Mouse (Mus musculus) midbrain, embryonic 14.5 days (tissue): ENCODE data around the gene Naf1. TPM values are rescaled to one million over a fixed set of nuclear protein-coding genes. Genes with fewer than 3 reads are reported as not detected.

Experiments
- ATAC-seq: fragments of 200-750 bp; cut with Nextera tagmentation; 2 replicates; pipeline ENCODE4 v1.8.0; 2017; ENCODE audit warnings: moderate number of reproducible peaks, moderate library complexity; ENCODE audit not compliant: low FRiP score, low TSS enrichment
- DNase-seq: peaks from one replicate; pipeline ENCODE4 v3.0.0-alpha.2; 2015
- H3K27ac ChIP-seq: fragments of 300-500 bp; sonication (generic); replicated peaks from 2 replicates; pipeline ENCODE4 v1.5.1; 2014; ENCODE audit warnings: mild to moderate bottlenecking, low read depth, low read length, moderate library complexity
- H3K27me3 ChIP-seq: fragments of 300-500 bp; sonication (generic); 2 replicates; pipeline ENCODE4 v1.6.1; 2014; ENCODE audit warnings: low read length, control low read depth, mixed read lengths; ENCODE audit not compliant: control insufficient read depth, insufficient read depth
- H3K36me3 ChIP-seq: fragments of 300-500 bp; sonication (generic); 2 replicates; pipeline ENCODE4 v1.6.1; 2014; ENCODE audit warnings: low read length, control low read depth; ENCODE audit not compliant: control insufficient read depth, insufficient read depth
- H3K4me1 ChIP-seq: fragments of 300-500 bp; sonication (generic); 2 replicates; pipeline ENCODE4 v1.6.1; 2014; ENCODE audit warnings: mild to moderate bottlenecking, antibody characterized with exemption, low read length, control low read depth; ENCODE audit not compliant: control insufficient read depth, insufficient read depth
- H3K4me2 ChIP-seq: fragments of 300-500 bp; sonication (generic); 2 replicates; pipeline ENCODE4 v1.6.1; 2014; ENCODE audit warnings: mild to moderate bottlenecking, low read length, moderate library complexity
- H3K4me3 ChIP-seq: fragments of 300-500 bp; sonication (generic); replicated peaks from 2 replicates; pipeline ENCODE4 v1.5.1; 2014; ENCODE audit warnings: low read depth, low read length
- H3K9ac ChIP-seq: fragments of 300-500 bp; sonication (generic); replicated peaks from 2 replicates; pipeline ENCODE4 v1.6.1; 2014; ENCODE audit warnings: mild to moderate bottlenecking, low read length, moderate library complexity
- H3K9me3 ChIP-seq: fragments of 300-500 bp; sonication (generic); 2 replicates; pipeline ENCODE4 v1.6.1; 2016; ENCODE audit warnings: low read length, control low read depth, mixed read lengths; ENCODE audit not compliant: control insufficient read depth
- WGBS: fragments of 180-500 bp; shearing (Covaris S2); extraction: QIAGEN DNeasy Blood & Tissue Kit; methylation state at CpG from one replicate; pipeline ENCODE4 v1.1.7; 2014; 5-methylcytosine and 5-hydroxymethylcytosine counted together
- polyA plus RNA-seq: library from polyadenylated mRNA; unstranded; fragments of >200 nt; fragmentation: Nextera tagmentation; extraction: Ambion mirVana; gene quantifications from 2 replicates; pipeline ENCODE4 v1.2.1, GENCODE M21; 2014

Gene Naf1
- 3.2 and 4.5 TPM in 2 replicates for polyA plus RNA-seq

DNA sequence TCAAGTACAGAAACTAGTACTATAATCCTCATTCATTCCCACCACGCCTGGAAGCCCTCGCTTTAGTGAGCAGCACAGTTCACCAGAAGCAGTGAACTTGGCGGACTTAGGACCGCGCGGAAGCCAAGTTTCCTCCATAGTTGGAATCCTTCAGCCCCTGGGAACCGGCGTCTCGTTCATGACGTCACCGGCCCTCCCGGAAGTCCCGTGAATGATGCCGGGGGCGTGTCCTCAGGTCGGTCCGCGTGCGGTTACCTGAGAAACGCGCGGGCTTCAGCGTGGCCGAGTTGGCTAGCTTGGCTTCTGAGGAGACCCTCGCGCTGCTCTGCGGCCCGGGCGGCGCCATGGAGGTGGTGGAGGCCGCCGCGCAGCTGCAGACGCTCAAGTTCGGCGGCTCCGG is at the start of gene Naf1:
TSS of gene Naf1 (plus strand) at position 195 of the 400 bp plus-strand sequence.
- peaks cover 19% of the 10 kb centered on the region for H3K4me1 ChIP-seq
- peak within 1 kb of the TSS; percentile 72 for H3K9ac ChIP-seq
- H3K27ac ChIP-seq = peak within 1 kb of the TSS; percentile 74
- DNase-seq = peak; percentile 99
- H3K36me3 ChIP-seq = no peaks in the 10 kb centered on the region
- no peaks in the 10 kb centered on the region for H3K27me3 ChIP-seq
- under 1% methylated on average over 37 of the region's 37 CpGs for WGBS
- peak within 1 kb of the TSS; percentile 84 for H3K4me3 ChIP-seq
- H3K9me3 ChIP-seq = no peaks in the 10 kb centered on the region
- H3K4me2 ChIP-seq = peak within 1 kb of the TSS; percentile 84
- peak; percentile 97 for ATAC-seq

GRCm38 (mm10) chr8:66860921-66861588 is 1.0 kb downstream of the Naf1 start:
- ATAC-seq (peak; percentile 55), DNase-seq (peak; percentile 56)
- Histone ChIP-seq H3K27ac (no peak overlapping the region), H3K4me3 (peak overlapping the region; percentile 84), H3K36me3 (no peaks in the 10 kb centered on the region), H3K9me3 (no peaks in the 10 kb centered on the region), H3K9ac (peak overlapping the region; percentile 72), H3K4me1 (peaks cover 19% of the 10 kb centered on the region), H3K4me2 (peak overlapping the region; percentile 84), H3K27me3 (no peaks in the 10 kb centered on the region)
- under 1% methylated on average over 45 of the region's 46 CpGs for WGBS

- WGBS = 63% methylated on average over 5 of the region's 5 CpGs
- Histone ChIP-seq H3K9ac (peak overlapping the region; percentile 72; the same call in 1 of the 2 replicates), H3K4me1 (peaks cover 19% of the 10 kb centered on the region), H3K27ac (no peak overlapping the region), H3K4me3 (peak overlapping the region; percentile 84), H3K36me3 (no peaks in the 10 kb centered on the region), H3K27me3 (no peaks in the 10 kb centered on the region), H3K9me3 (no peaks in the 10 kb centered on the region), H3K4me2 (peak overlapping the region; percentile 84)
- ATAC-seq = no peak
- DNase-seq = no peak
Observed at GRCm38 (mm10) chr8:66861589-66862500, 1.8 kb downstream of the Naf1 start.

DNA sequence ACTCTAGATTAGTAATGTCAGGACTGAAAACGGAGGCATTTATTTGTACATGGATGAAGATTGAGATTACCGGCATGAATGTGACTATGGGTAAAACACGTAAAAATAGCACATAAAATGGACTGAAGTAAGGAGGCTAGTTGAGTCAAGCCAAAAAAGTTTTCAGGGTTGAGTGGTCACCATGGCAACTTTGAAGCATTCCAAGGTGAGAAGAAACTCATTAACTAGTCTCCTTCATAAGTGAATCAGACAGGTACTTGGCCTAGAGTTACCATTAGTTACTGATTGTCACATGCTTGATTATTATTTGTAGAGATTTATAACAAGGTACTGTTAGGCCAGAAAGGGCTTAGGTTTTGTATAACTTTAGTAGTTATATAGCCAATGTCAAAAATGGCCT is 3.7 kb downstream of the Naf1 start:
- WGBS = 97% methylated on average over 3 of the region's 3 CpGs
- no peaks in the 10 kb centered on the region for H3K36me3 ChIP-seq

GRCm38 (mm10) chr8:66865120-66865519 is 5.1 kb downstream of the Naf1 start:
- no peaks in the 10 kb centered on the region for H3K27me3 ChIP-seq
- WGBS = 76% methylated on average over 1 of the region's 1 CpGs
- H3K9me3 ChIP-seq = no peaks in the 10 kb centered on the region
- no peaks in the 10 kb centered on the region for H3K36me3 ChIP-seq
- DNase-seq (no peak), ATAC-seq (no peak)
- no peak overlapping the region for H3K9ac ChIP-seq
- H3K4me3 ChIP-seq = no peak overlapping the region
- H3K4me2 ChIP-seq = no peak overlapping the region
- H3K4me1 ChIP-seq = peaks cover 19% of the 10 kb centered on the region
- H3K27ac ChIP-seq = no peak overlapping the region

More for the DNA sequence above, 3.7 kb downstream of the Naf1 start:
- DNase-seq (no peak), ATAC-seq (no peak)
- Histone ChIP-seq H3K9me3 (no peaks in the 10 kb centered on the region), H3K27ac (no peak overlapping the region), H3K4me1 (peaks cover 19% of the 10 kb centered on the region), H3K4me3 (no peak overlapping the region), H3K4me2 (no peak overlapping the region), H3K27me3 (no peaks in the 10 kb centered on the region), H3K9ac (no peak overlapping the region)

- Histone ChIP-seq H3K36me3 (no peaks in the 10 kb centered on the region), H3K4me1 (peaks cover 4% of the 10 kb centered on the region; the same call in 1 of the 2 replicates), H3K9ac (no peak overlapping the region), H3K9me3 (no peaks in the 10 kb centered on the region), H3K4me3 (no peak overlapping the region), H3K4me2 (no peak overlapping the region), H3K27me3 (no peaks in the 10 kb centered on the region), H3K27ac (no peak overlapping the region)
- ATAC-seq (no peak), DNase-seq (no peak)
- WGBS = 76% methylated on average over 3 of the region's 3 CpGs
Observed at GRCm38 (mm10) chr8:66867679-66868078, 7.7 kb downstream of the Naf1 start.

DNA sequence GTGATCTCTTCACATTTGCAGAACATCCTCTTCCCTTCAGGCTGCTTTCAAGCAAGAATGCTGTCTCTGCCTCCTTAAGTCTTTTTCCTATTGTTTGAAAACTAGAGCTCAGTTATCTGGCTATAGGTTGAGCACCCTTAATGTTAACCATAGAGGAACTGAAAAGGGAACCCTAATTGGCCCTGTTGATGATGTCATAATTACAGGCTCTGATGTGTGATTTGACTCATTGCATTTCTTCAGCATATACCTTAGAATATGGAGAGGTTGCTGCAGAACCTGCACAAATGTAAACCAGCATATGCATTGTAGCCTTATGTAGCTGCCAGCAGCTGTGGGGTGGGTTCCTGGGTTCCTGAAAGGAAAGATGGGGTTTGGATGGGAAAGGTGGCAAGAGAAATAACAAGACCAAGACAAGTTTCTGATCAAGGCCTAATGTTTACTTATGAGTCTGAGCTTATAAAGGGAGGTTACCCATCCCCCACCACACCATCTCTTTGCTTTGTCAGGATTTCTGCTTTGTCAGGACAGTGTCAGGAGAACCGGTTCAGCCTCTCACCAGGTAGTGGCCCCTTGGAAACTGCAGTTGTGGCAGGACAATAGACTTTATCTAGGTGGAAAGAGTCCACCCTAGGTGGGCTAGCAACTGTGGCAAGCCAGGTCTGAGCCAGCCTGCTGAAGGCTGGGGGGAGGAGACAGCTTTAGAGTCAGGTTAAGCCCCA is 9.4 kb downstream of the Naf1 start:
- no peaks in the 10 kb centered on the region for H3K9me3 ChIP-seq
- WGBS = 6% methylated on average over 1 of the region's 1 CpGs
- no peaks in the 10 kb centered on the region for H3K4me1 ChIP-seq
- no peak overlapping the region for H3K4me3 ChIP-seq
- no peak overlapping the region for H3K4me2 ChIP-seq
- no peaks in the 10 kb centered on the region for H3K27me3 ChIP-seq
- no peak overlapping the region for H3K9ac ChIP-seq
- no peak for DNase-seq
- no peaks in the 10 kb centered on the region for H3K36me3 ChIP-seq
- ATAC-seq = no peak
- no peak overlapping the region for H3K27ac ChIP-seq

GRCm38 (mm10) chr8:66883866-66884265 is 23.8 kb downstream of the Naf1 start:
- DNase-seq (no peak), ATAC-seq (no peak)
- no peaks in the 10 kb centered on the region for H3K9me3 ChIP-seq
- 79% methylated on average over 1 of the region's 1 CpGs for WGBS
- no peak overlapping the region for H3K4me2 ChIP-seq
- H3K4me1 ChIP-seq = no peaks in the 10 kb centered on the region
- no peak overlapping the region for H3K27ac ChIP-seq
- no peak overlapping the region for H3K4me3 ChIP-seq
- H3K27me3 ChIP-seq = no peaks in the 10 kb centered on the region
- H3K36me3 ChIP-seq = no peaks in the 10 kb centered on the region
- no peak overlapping the region for H3K9ac ChIP-seq
